Mouse (Mus musculus): ENCODE data around the gene Tomt. TPM values are rescaled to one million over a fixed set of nuclear protein-coding genes. Genes with fewer than 3 reads are reported as not detected.

Tomt gene
- polyA plus RNA-seq, 1 experiment from 2014 or later, result 0.53 TPM

GRCm38 (mm10) chr7:101901969-101902368, 4.2 kb downstream of the Tomt start:
- ATAC-seq (replicated peaks; ENCODE audit: low FRiP score), result no peak
- no peak overlapping the region for H3K4me3 ChIP-seq (replicated peaks)
- H3K27me3 ChIP-seq, result no peaks in the 10 kb centered on the region
- 94% methylated on average over 10 of the region's 10 CpGs for WGBS
- H3K9ac ChIP-seq, result no peak overlapping the region
- H3K36me3 ChIP-seq, result peaks cover 18% of the 10 kb centered on the region
- H3K4me2 ChIP-seq, result no peak overlapping the region
- H3K4me1 ChIP-seq, result peaks cover 15% of the 10 kb centered on the region
- no peaks in the 10 kb centered on the region for H3K9me3 ChIP-seq (replicated peaks)
- H3K27ac ChIP-seq, result no peak overlapping the region

GRCm38 (mm10) chr7:101900331-101901097, 5.6 kb downstream of the Tomt start:
- no peaks in the 10 kb centered on the region for H3K9me3 ChIP-seq (replicated peaks)
- H3K4me3 ChIP-seq (replicated peaks), result no peak overlapping the region
- peaks cover 18% of the 10 kb centered on the region for H3K36me3 ChIP-seq
- no peak overlapping the region for H3K4me2 ChIP-seq
- no peak overlapping the region for H3K9ac ChIP-seq
- 91% methylated on average over 16 of the region's 16 CpGs for WGBS
- no peaks in the 10 kb centered on the region for H3K27me3 ChIP-seq
- H3K4me1 ChIP-seq, result peaks cover 10% of the 10 kb centered on the region; the same call in 1 of the 2 replicates
- no peak overlapping the region for H3K27ac ChIP-seq
- no peak for ATAC-seq (replicated peaks; ENCODE audit: low FRiP score)

- Histone ChIP-seq H3K36me3 (0 out of 2 replicates have a peak, but pooled peaks cover 6% of the 10 kb centered on the region), H3K4me3 (replicated peaks) (peak overlapping the region; percentile 58), H3K27ac (peak overlapping the region; percentile 90), H3K4me2 (peak overlapping the region; percentile 57), H3K27me3 (no peaks in the 10 kb centered on the region), H3K9me3 (replicated peaks) (no peaks in the 10 kb centered on the region), H3K4me1 (0 out of 2 replicates have a peak, but pooled peaks cover 7% of the 10 kb centered on the region), H3K9ac (peak overlapping the region; percentile 44)
- under 1% methylated on average over 57 of the region's 57 CpGs for WGBS
- peak; percentile 99 for ATAC-seq (replicated peaks; ENCODE audit: low FRiP score)
Observed at GRCm38 (mm10) chr7:101896104-101897066, 9.8 kb downstream of the Tomt start.

GRCm38 (mm10) chr7:101895695-101896094, 10.5 kb downstream of the Tomt start:
- H3K4me1 ChIP-seq, result 0 out of 2 replicates have a peak, but pooled peaks cover 7% of the 10 kb centered on the region
- H3K9me3 ChIP-seq (replicated peaks), result no peaks in the 10 kb centered on the region
- no peak; the same call in 1 of the 2 replicates for ATAC-seq (replicated peaks; ENCODE audit: low FRiP score)
- 0 out of 2 replicates have a peak, but pooled peaks cover 3% of the 10 kb centered on the region for H3K36me3 ChIP-seq
- H3K9ac ChIP-seq, result peak overlapping the region; percentile 38; the same call in 1 of the 2 replicates
- H3K27ac ChIP-seq, result peak overlapping the region; percentile 90
- 32% methylated on average over 9 of the region's 9 CpGs for WGBS
- H3K4me2 ChIP-seq, result peak overlapping the region; percentile 57
- H3K27me3 ChIP-seq, result no peaks in the 10 kb centered on the region
- peak overlapping the region; percentile 58 for H3K4me3 ChIP-seq (replicated peaks)

- WGBS, result 80% methylated on average over 4 of the region's 4 CpGs
- no peak overlapping the region for H3K9ac ChIP-seq
- H3K4me3 ChIP-seq (replicated peaks), result no peak overlapping the region
- H3K27me3 ChIP-seq, result no peaks in the 10 kb centered on the region
- H3K27ac ChIP-seq, result no peak overlapping the region
- ATAC-seq (replicated peaks; ENCODE audit: low FRiP score), result no peak
- no peaks in the 10 kb centered on the region for H3K4me1 ChIP-seq
- no peaks in the 10 kb centered on the region for H3K9me3 ChIP-seq (replicated peaks)
- H3K4me2 ChIP-seq, result no peak overlapping the region
- H3K36me3 ChIP-seq, result no peaks in the 10 kb centered on the region
Observed at GRCm38 (mm10) chr7:101888460-101888859, 17.7 kb downstream of the Tomt start.

GRCm38 (mm10) chr7:101886274-101886673, 19.9 kb downstream of the Tomt start:
- no peak for ATAC-seq (replicated peaks; ENCODE audit: low FRiP score)
- WGBS, result 87% methylated on average over 6 of the region's 6 CpGs
- Histone ChIP-seq H3K9me3 (replicated peaks) (no peaks in the 10 kb centered on the region), H3K27ac (no peak overlapping the region), H3K4me3 (replicated peaks) (no peak overlapping the region), H3K27me3 (no peaks in the 10 kb centered on the region), H3K4me1 (peaks cover 5% of the 10 kb centered on the region; the same call in 1 of the 2 replicates), H3K36me3 (no peaks in the 10 kb centered on the region), H3K4me2 (no peak overlapping the region), H3K9ac (no peak overlapping the region)

- H3K27ac ChIP-seq, result no peak overlapping the region
- H3K4me2 ChIP-seq, result no peak overlapping the region
- no peaks in the 10 kb centered on the region for H3K36me3 ChIP-seq
- no peak overlapping the region for H3K4me3 ChIP-seq (replicated peaks)
- WGBS, result 99% methylated on average over 4 of the region's 4 CpGs
- H3K9me3 ChIP-seq (replicated peaks), result no peaks in the 10 kb centered on the region
- no peak overlapping the region for H3K9ac ChIP-seq
- H3K4me1 ChIP-seq, result peaks cover 5% of the 10 kb centered on the region; the same call in 1 of the 2 replicates
- ATAC-seq (replicated peaks; ENCODE audit: low FRiP score), result no peak
- H3K27me3 ChIP-seq, result no peaks in the 10 kb centered on the region
Observed at GRCm38 (mm10) chr7:101884160-101884559, 22.0 kb downstream of the Tomt start.

GRCm38 (mm10) chr7:101882413-101883154, 23.6 kb downstream of the Tomt start:
- no peak for ATAC-seq (replicated peaks; ENCODE audit: low FRiP score)
- Histone ChIP-seq H3K9ac (no peak overlapping the region), H3K9me3 (replicated peaks) (no peaks in the 10 kb centered on the region), H3K4me1 (peaks cover 5% of the 10 kb centered on the region; the same call in 1 of the 2 replicates), H3K27me3 (no peaks in the 10 kb centered on the region), H3K4me2 (no peak overlapping the region), H3K36me3 (no peaks in the 10 kb centered on the region), H3K4me3 (replicated peaks) (no peak overlapping the region), H3K27ac (no peak overlapping the region)
- WGBS, result 60% methylated on average over 9 of the region's 9 CpGs

GRCm38 (mm10) chr7:101880855-101881254, 25.3 kb downstream of the Tomt start:
- Histone ChIP-seq H3K9ac (no peak overlapping the region), H3K27ac (no peak overlapping the region), H3K9me3 (replicated peaks) (no peaks in the 10 kb centered on the region), H3K4me3 (replicated peaks) (no peak overlapping the region), H3K36me3 (no peaks in the 10 kb centered on the region), H3K27me3 (no peaks in the 10 kb centered on the region), H3K4me1 (peaks cover 5% of the 10 kb centered on the region; the same call in 1 of the 2 replicates), H3K4me2 (no peak overlapping the region)
- no peak for ATAC-seq (replicated peaks; ENCODE audit: low FRiP score)
- WGBS, result 75% methylated on average over 4 of the region's 4 CpGs

- WGBS, result 86% methylated on average over 1 of the region's 1 CpGs
- Histone ChIP-seq H3K4me2 (no peak overlapping the region), H3K9me3 (replicated peaks) (no peaks in the 10 kb centered on the region), H3K36me3 (no peaks in the 10 kb centered on the region), H3K9ac (no peak overlapping the region), H3K27ac (no peak overlapping the region), H3K4me3 (replicated peaks) (no peak overlapping the region), H3K27me3 (no peaks in the 10 kb centered on the region), H3K4me1 (peaks cover 6% of the 10 kb centered on the region)
- ATAC-seq (replicated peaks; ENCODE audit: low FRiP score), result no peak
Observed at GRCm38 (mm10) chr7:101875978-101876377, 30.2 kb downstream of the Tomt start.

- no peak overlapping the region for H3K4me2 ChIP-seq
Observed at GRCm38 (mm10) chr7:101871296-101871695, 34.9 kb downstream of the Tomt start.

More at GRCm38 (mm10) chr7:101871296-101871695, 34.9 kb downstream of the Tomt start:
- peaks cover 21% of the 10 kb centered on the region for H3K4me1 ChIP-seq
- H3K27ac ChIP-seq, result peak overlapping the region; percentile 45
- WGBS, result 81% methylated on average over 3 of the region's 3 CpGs
- H3K27me3 ChIP-seq, result no peaks in the 10 kb centered on the region
- no peaks in the 10 kb centered on the region for H3K36me3 ChIP-seq
- no peak overlapping the region for H3K4me3 ChIP-seq (replicated peaks)
- H3K9me3 ChIP-seq (replicated peaks), result no peaks in the 10 kb centered on the region
- H3K9ac ChIP-seq, result no peak overlapping the region
- no peak for ATAC-seq (replicated peaks; ENCODE audit: low FRiP score)

All from kidney, embryonic 15.5 days (tissue).